Mouse (Mus musculus): ENCODE data around the gene Slc35a3.

DNA sequence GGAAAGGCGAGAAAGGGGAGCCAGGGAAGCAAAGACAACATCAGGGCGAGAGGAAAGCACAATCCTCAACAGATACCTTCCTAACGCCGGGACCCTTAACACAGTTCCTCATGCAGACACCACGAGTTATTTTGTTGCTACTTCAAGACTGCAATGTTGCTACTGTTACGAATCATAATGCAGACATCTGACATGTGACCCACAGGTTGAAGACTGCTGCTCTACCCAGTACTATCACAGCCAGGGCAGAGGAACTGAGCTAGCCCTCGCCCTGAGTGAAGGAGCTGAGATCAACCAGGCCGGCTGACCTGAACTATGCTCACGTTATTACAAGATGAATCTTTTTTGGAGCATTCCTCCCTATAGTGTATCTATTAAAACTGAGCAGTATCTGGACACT is 28.3 kb upstream of the Slc35a3 start:
- TF ChIP-seq CTCF (IDR thresholded peaks at IDR 0.05; ENCODE audit: low read depth) (no peak), EP300 (IDR thresholded peaks at IDR 0.05; ENCODE audit: low read depth) (no peak)

Data from heart, postnatal 0 days (tissue).